Mouse (Mus musculus) kidney, postnatal 14 days (tissue): ENCODE measurements around the gene Usp40.
A peak's percentile ranks its signal among the peaks of the same experiment; 100 is the strongest.

Source experiments
- DNase-seq: peaks from one replicate; pipeline ENCODE4 v3.0.0; 2022; ENCODE audit warnings: mixed read lengths

The Usp40 gene

DNA sequence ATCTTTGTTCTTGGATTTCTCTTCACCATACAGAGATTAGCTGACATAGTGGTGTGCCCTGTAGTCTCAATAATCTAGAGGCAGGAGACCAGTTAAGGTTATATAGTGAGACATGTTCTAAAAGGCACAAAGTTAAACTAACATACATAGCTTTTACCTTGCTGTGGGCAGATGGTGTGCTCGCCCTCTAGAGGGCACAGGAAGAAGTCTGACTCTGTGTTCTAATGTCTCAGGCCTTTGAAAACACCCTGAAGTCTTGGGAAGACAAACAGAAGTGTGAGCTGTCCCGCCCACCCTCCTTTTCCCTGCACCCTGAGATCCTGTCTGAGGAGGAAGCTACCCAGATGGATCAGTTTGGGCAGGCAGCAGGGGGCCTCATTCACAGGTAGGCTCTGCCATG is 71.8 kb downstream of the Usp40 start:
- no peak for DNase-seq

DNA sequence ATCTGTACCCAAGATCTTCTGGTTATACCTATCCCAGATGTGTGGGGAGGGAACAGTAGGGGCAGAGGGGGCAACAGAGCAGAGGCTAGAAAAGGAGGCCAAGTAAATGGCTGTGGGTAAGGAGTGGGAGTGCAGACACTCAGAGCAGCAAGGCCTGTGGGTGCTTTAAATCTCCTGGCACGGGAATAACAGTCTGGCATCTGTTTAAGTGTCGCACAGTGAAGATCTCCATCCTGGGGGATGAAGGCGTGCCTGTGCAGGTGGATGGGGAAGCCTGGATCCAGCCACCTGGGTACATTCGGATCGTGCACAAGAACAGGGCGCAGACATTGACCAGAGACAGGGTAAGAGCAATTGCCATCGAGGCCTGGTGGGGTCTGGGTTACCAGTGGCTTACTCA is 72.3 kb downstream of the Usp40 start:
- no peak for DNase-seq

DNA sequence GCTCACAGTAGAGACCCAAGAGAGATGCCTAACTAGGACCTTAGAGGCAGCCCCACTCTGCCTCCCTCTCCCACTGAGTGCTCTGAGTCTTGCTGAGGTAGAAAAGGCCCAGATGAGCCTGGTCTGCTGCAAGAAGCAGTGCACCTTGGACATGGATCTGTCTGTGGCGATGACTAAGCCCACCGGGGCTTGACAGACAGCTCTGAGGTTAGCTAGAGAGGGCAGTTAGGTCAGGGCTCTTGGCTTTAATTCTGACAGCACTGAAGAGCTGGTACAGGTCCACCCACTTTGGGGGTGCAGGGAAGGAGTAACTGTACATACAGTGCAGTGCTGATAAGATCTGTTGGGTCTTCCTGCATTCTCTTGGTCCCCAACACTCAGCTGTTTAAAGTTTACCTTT is 72.8 kb downstream of the Usp40 start:
- no peak for DNase-seq

DNA sequence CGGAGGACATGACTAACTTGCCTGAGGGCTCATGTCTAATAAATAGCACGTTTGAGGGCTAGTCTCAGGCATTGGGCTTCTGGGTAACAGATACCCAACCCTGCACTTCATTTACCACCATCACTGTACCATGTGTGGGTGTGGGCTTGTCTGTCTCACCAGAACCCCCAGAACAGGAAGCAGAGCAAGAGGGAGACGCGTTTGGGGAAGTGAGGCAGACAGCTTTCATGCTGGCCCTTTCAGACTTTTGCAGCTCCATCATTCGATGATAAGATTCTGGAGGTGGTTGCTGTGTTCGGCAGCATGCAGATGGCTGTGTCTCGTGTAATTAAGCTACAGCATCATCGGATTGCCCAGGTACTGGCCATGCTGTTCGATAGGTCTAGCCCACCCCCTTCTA is 73.3 kb downstream of the Usp40 start:
- DNase-seq = no peak

DNA sequence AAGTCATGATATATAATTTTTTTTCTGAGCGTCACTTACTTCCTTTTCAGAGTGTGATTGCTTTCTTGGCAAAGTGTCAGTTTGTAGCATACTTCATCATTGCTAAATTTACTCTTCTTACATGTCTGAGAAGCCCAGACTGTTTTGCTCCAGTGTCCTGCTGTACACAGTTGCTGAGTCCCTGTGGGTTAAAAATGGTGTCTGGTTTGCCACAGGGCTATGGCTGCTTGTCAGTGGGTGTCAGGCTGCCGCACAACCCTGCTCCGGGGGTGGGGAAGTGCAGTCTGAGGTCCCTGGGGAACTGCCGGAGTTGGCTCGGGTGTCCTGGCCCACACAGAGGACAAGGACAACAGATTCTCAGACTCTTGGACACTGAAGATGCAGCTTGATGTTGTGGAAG is 75.3 kb downstream of the Usp40 start:
- DNase-seq = peak; percentile 18

DNA sequence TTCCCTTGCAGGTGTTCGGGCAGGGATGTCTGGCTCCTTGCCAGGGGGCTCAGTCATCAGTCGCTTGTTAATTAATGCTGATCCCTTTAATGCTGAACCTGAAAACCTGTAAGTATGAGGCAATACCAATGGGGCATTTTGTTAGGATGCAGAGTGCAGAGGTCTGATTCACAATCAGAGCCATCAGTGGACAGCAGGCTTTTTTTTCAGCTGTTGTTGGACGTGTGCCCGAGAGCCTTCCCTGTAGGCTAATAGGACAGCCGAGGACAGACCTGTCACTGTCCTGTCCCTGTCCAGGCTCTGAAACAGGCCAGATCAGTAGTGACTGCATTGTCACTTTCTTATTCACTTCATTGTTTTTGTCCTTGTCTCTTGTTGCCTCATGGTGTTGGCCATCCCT is 78.6 kb downstream of the Usp40 start:
- DNase-seq = peak; percentile 16

DNA sequence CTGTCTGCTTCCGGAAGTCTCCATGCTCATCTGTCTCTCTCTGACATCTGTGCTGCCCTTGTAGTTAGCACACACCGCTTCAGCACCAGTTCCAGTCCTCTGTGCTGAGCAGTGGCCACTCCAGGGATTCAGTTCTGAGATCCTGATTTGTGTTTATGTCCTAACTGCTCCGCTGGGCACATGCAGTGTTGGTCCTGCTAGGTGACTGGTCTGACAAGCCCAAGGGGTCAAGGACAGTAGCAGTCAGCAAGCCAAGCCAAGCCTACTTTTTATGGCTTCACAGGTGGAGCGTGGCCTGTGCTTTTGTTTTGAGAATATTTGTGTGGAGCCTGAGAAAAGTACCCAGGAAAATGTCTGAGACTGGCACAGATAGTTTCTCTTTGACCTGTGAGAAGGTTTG is 83.5 kb downstream of the Usp40 start:
- DNase-seq = no peak

DNA sequence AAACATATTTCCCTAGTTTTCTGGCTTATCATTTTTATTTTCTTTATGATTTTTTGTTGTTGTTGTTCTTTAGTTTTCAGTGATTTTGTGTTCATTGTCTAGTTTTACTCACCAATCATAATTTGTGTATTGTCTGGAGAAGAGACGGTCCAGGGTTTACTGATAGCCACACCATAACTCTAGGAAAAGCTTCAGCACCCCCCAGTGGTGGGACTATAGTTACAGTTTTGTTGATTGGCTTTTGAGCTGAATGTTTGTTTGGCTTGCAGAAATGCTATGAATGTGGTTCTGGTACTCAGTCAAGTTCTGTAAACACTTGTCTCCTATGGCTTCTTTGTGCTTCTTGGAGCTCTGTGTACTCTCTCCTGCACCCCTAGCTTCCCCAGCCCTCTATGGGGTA is 85.7 kb downstream of the Usp40 start:
- peak; percentile 69 for DNase-seq

DNA sequence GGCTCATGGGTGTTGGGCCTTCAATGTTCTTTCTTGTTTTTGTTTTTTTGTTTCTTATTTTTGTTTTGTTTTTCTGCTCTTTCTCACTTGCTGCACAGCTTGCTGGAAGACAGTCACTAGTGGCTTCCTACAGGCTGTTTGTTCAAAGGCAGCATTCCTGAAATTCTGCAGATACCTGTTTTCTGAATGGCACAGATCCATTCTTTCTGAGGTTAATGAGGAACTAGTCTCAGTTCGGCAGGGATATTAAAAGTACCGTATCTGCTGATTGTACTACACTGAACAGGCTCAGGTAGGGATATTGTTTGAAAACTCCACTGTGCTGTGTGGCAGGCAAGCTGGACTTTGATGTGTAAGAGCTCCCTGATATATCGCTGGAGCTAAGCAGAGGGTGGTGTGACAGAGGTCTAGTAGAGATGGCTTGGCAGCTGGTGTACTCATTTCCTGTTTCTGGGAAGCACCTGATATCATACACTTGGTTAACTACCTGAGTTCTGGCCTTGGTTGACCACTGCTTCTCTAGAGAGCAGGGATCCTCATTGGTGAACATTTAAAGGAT is 88.2 kb downstream of the Usp40 start:
- peak; percentile 24 for DNase-seq

DNA sequence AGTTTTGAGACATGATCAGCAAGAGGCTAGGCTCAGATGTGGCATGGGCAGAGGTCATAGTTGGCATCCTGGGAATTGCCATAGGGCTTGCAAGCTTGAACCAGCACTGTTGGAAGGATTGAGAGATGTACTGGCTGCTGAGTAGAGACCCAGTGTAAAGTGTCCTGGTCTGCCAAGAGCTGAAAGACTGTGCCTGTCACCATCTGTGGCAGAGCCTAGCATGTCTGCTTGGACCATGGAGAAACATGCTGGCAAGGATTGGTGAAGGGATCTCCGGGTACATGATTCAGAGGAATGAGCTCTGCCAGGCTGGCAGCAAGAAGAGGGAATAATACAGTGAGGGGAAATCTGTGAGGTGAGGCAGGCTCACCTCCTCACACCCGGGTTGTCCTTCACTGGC is 90.3 kb downstream of the Usp40 start:
- no peak for DNase-seq

DNA sequence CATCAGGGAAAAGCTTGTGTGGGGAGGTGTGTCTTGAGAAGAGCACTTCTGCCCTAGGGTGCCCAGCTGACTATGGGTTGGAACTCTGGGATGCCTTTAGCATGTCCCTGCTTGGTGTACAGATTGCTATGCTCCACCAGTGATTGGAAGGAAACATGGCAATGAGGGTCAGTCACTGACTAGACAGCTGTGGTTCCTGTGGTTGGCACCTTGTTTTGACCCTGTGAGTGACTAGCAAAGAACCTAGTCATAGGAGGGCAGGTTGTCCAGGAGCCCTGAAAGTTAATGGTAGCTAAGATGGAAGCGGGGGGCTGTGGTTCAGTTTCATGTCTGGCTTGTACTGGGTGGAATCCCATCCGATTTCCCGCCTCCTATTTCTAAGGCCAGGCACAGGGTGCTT is 91.0 kb downstream of the Usp40 start:
- DNase-seq = no peak

DNA sequence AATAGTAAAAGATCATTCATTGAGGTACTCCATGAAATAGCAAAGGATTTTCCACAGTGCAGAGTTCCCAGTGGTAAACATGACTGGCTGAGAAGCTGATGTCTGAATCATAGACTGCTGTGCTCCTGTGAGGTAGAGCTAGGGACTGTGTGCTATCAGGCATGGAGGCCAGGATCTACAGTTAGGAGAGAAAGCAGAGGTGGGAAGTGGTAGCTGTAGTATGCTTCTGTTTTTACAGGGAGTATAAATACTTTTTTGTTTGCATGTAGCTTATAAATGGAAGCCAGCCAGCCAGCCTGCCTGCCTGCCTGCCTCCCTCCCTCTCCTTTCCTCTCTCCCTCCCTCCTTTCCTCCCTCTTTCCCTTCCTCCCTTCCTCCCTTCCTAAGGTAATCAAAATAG is 95.0 kb downstream of the Usp40 start:
- DNase-seq = no peak

DNA sequence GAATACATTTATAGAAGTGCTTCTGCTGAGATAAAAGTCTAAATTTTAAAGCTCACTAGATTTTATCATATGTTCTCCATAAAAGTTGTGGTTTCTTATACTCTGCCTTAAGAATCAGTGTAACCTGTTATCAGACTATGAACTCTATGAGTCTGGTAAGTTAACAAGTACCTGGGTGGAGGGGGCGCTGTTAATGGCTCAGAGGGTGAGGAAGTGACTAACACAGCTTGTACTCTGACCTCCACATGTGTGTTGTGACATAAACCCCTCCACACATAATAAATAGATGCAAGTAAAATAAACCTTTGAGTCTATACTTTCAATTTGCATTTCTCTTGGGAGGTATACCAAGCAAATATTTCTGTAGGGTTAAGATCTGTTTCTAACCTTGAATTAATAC is 97.9 kb downstream of the Usp40 start:
- no peak for DNase-seq

DNA sequence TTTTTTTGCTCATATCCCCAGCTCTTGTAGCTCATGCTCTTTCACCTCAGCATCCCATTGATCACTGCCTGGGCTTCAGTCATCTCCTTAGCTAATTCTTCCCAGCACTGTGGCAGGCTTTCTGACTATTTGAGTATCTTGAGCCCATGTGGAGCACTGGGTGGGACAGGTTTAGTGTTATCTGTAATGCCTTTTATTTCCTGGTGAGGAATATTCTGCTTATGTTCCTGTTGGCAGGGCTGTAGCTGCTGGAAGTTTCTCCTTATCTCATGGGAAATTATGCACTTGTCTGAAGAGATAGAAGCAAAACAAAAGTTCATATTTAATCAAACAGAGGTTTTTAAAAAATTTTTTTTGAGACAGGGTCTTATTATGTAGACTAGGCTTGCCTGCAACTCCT is 98.8 kb downstream of the Usp40 start:
- no peak for DNase-seq

DNA sequence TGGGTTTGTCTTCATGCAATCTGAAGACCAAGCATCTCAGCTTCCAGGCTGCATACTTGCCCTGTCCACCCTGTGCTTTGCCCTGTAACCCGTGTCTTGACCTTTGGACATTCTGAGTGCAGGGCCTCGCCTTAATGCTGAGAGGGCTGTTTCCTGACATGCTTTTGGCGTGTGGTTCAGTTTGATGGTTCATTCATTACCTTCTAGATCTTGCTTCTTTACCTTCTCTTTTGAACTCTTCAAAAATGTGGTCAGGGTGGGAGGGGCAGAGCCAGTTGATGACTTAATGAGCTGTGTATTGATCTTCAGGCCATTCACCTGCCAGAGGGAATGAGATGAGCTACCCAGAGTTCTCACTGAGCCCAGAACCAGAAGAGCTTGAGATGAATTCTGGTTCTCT is 99.6 kb downstream of the Usp40 start:
- peak; percentile 73 for DNase-seq

DNA sequence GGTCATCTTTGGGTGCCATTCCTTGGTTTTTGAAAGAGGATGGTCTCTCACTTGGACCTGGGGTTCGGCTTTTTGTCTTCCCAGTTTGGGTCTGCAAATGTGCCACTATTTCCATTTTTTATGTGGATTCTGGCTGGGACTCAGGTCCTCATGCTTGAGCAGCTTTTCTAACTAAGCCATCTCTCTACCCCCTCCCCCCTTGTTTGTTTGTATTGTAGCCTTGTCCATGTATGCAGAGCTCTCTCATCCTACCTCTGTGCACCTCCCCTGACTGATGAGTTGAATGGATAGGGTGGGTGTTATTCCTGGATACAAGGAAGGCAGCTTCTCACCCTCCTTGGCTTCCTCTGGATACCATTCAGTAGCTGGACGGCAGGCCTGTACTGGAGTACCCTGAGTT is 100.3 kb downstream of the Usp40 start:
- DNase-seq = no peak

DNA sequence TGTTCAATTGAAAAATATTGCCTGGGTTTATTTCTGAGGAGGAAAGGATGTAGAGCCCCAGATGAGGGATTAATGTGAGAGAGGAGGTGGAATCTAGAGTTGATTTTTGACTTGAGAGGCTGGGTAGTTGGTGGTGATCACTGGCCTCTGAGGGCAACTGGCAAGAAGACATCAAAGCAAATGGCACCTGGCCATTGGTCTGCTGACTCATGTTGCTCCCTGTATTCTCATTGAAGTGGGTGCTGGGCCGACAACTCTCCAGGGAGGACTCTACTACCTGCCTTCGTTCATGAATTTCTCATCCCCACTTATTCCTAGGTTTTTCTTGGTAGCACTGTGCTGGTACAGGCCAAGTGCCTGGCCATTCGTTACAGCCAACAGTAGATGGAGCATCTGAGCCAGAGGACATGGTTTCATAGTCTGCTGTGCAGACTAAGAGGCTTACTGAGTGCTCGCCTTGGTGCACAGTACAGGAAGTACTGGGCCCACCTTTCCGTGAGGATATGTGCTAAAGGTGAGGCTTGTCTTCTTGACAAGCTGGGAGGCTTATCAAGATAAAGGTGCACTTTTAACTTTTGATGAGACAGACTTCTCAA is 101.9 kb downstream of the Usp40 start:
- peak; percentile 54 for DNase-seq

DNA sequence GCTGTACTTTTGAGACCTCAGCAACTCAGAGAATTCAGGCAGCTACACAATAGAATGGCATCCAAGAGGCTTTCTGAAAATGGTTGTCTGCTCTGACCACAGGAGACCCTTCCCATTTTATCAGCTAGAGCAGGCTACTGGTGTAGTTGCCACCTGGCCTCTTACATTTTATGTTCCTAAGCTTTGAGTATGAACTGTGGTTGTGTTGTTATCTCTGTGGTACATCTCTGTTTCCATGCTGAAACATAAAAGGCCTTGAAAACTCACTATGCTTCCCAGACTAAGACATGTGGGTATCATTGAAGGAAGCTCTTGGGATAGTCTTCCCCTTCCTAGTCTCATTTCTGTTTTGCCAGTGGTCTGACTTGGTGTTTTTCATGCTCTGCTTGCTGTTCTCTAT is 106.2 kb downstream of the Usp40 start:
- no peak for DNase-seq

DNA sequence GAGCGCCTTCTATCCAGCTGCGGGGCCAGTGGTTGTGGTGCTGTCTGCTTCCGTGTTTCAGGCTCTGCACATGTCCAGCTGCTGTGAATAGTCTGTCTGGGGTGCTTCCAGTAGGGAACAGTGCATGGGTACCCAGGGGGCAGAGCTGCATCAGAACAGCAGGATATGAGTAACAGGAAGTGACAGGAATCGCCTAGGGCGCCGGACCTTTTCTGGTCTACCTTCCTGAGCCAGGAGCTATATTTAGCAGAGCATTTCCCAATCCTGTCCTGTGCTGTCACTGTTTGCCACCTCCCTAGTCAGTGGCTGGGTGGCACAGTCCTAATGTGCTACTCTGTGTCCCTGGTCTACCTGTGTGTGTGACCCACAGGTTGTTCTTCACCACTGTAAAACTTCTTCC is 107.4 kb downstream of the Usp40 start:
- peak; percentile 68 for DNase-seq

DNA sequence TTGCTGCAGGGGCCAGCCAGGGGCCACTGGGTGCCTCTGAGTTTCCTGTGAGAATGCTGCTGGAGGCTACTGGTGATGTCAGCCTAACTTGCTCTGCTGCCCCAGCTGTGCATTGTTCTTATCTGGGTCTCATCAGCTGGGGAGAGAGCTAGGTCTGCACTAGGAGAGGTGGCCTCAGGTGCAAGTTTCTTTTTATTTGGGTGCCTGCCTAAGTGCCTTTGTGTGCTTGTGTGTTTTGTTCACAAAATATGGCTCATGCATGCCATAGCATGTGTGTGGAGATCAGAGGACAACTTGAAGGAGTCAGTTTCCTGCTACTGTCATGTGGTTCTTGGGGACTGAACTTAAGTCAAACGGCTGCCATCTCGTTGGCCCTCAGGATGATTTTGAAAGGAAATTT is 108.7 kb downstream of the Usp40 start:
- DNase-seq = no peak

DNA sequence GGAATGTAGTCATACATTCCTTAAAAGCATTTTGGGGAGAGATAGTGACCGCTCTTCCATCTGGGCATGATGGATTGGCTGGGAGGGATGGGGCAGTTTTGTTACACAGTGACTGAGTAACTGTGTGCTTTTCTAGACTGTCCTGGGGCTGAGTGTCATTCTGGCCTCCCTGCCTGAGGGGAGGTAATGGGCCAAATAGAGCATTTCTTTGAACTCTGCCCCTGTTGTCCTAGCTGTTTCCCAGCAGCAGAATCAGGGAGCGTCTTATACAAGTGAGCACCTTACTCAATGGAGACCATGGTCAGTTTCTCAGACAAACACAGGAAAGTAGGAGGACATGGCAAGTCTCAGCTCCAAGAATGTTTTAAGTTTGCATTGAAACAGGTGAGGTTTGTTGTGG is 111.4 kb downstream of the Usp40 start:
- DNase-seq = peak; percentile 26
